Mouse (Mus musculus) embryonic facial prominence, embryonic 15.5 days (tissue): ENCODE results near the gene Exosc10. TPM values are rescaled to one million over a fixed set of nuclear protein-coding genes. Genes with fewer than 3 reads are reported as not detected.
A peak's percentile ranks its signal among the peaks of the same experiment; 100 is the strongest.

Source experiments
- ATAC-seq: fragments of 200-750 bp; cut with Nextera tagmentation; 2 replicates; pipeline ENCODE4 v1.8.0; 2017; ENCODE audit warnings: low read depth, moderate TSS enrichment; ENCODE audit not compliant: insufficient number of reproducible peaks, low FRiP score, low TSS enrichment
- H3K27ac ChIP-seq: fragments of 300-500 bp; sonication (generic); replicated peaks from 2 replicates; pipeline ENCODE4 v1.5.1; 2015; ENCODE audit warnings: mild to moderate bottlenecking, inconsistent platforms
- H3K27me3 ChIP-seq: fragments of 300-500 bp; sonication (generic); 2 replicates; pipeline ENCODE4 v1.6.1; 2015; ENCODE audit warnings: inconsistent platforms
- H3K36me3 ChIP-seq: fragments of 300-500 bp; sonication (generic); 2 replicates; pipeline ENCODE4 v1.6.1; 2015; ENCODE audit warnings: mild to moderate bottlenecking, inconsistent platforms
- H3K4me1 ChIP-seq: fragments of 300-500 bp; sonication (generic); 2 replicates; pipeline ENCODE4 v1.6.1; 2015; ENCODE audit warnings: inconsistent platforms
- H3K4me2 ChIP-seq: fragments of 300-500 bp; sonication (generic); replicated peaks from 2 replicates; pipeline ENCODE4 v1.6.1; 2015; ENCODE audit warnings: mild to moderate bottlenecking, inconsistent platforms
- H3K4me3 ChIP-seq: fragments of 300-500 bp; sonication (generic); replicated peaks from 2 replicates; pipeline ENCODE4 v1.5.1; 2015; ENCODE audit warnings: mild to moderate bottlenecking, inconsistent platforms
- H3K9ac ChIP-seq: fragments of 300-500 bp; sonication (generic); 2 replicates; pipeline ENCODE4 v1.6.1; 2015; ENCODE audit warnings: inconsistent platforms
- H3K9me3 ChIP-seq: fragments of 300-500 bp; sonication (generic); replicated peaks from 2 replicates; pipeline ENCODE4 v1.6.1; 2016; ENCODE audit warnings: inconsistent platforms
- WGBS: fragments of 180-500 bp; shearing (Covaris S2); methylation state at CpG from one replicate; pipeline ENCODE4 v1.1.7; 2015; 5-methylcytosine and 5-hydroxymethylcytosine counted together
- polyA plus RNA-seq: library from polyadenylated mRNA; unstranded; fragments of >200 nt; fragmentation: Nextera tagmentation; extraction: Ambion mirVana; gene quantifications from 2 replicates; pipeline ENCODE4 v1.2.1, GENCODE M21; 2015

Gene Exosc10
- polyA plus RNA-seq, 1 experiment from 2014 or later = 87.6 TPM

GRCm38 (mm10) chr4:148607758-148608157 lies 49.5 kb downstream of the Exosc10 start:
- no peaks in the 10 kb centered on the region for H3K27me3 ChIP-seq
- ATAC-seq = no peak
- 21% methylated on average over 5 of the region's 5 CpGs for WGBS
- H3K4me3 ChIP-seq = no peak overlapping the region
- H3K36me3 ChIP-seq = 0 out of 2 replicates have a peak, but pooled peaks cover 2% of the 10 kb centered on the region
- H3K4me1 ChIP-seq = no peaks in the 10 kb centered on the region; the same call in 1 of the 2 replicates
- no peaks in the 10 kb centered on the region for H3K9me3 ChIP-seq
- no peak overlapping the region for H3K9ac ChIP-seq
- H3K4me2 ChIP-seq = no peak overlapping the region
- no peak overlapping the region for H3K27ac ChIP-seq

- Histone ChIP-seq H3K36me3 (peaks cover 20% of the 10 kb centered on the region), H3K9me3 (no peaks in the 10 kb centered on the region), H3K27me3 (no peaks in the 10 kb centered on the region), H3K4me3 (no peak overlapping the region), H3K4me2 (no peak overlapping the region), H3K9ac (no peak overlapping the region), H3K27ac (no peak overlapping the region), H3K4me1 (0 out of 2 replicates have a peak, but pooled peaks cover 7% of the 10 kb centered on the region)
- ATAC-seq = no peak
- 87% methylated on average over 5 of the region's 5 CpGs for WGBS
These were observed 51.6 kb downstream of the Exosc10 start for GRCm38 (mm10) chr4:148609805-148610204.

GRCm38 (mm10) chr4:148610631-148611364 lies 52.6 kb downstream of the Exosc10 start:
- Histone ChIP-seq H3K9me3 (no peaks in the 10 kb centered on the region), H3K36me3 (peaks cover 30% of the 10 kb centered on the region), H3K27me3 (no peaks in the 10 kb centered on the region), H3K4me2 (no peak overlapping the region), H3K27ac (no peak overlapping the region), H3K9ac (no peak overlapping the region), H3K4me1 (0 out of 2 replicates have a peak, but pooled peaks cover 7% of the 10 kb centered on the region), H3K4me3 (no peak overlapping the region)
- ATAC-seq = no peak
- 64% methylated on average over 5 of the region's 5 CpGs for WGBS

- no peaks in the 10 kb centered on the region for H3K27me3 ChIP-seq
- no peak overlapping the region for H3K27ac ChIP-seq
- H3K4me3 ChIP-seq = no peak overlapping the region
- 0 out of 2 replicates have a peak, but pooled peaks cover 7% of the 10 kb centered on the region for H3K4me1 ChIP-seq
- peaks cover 44% of the 10 kb centered on the region for H3K36me3 ChIP-seq
- WGBS = 64% methylated on average over 4 of the region's 4 CpGs
- no peak overlapping the region for H3K9ac ChIP-seq
- H3K4me2 ChIP-seq = no peak overlapping the region
- no peaks in the 10 kb centered on the region for H3K9me3 ChIP-seq
- ATAC-seq = no peak
These were observed 54.3 kb downstream of the Exosc10 start for GRCm38 (mm10) chr4:148612557-148612956.

DNA sequence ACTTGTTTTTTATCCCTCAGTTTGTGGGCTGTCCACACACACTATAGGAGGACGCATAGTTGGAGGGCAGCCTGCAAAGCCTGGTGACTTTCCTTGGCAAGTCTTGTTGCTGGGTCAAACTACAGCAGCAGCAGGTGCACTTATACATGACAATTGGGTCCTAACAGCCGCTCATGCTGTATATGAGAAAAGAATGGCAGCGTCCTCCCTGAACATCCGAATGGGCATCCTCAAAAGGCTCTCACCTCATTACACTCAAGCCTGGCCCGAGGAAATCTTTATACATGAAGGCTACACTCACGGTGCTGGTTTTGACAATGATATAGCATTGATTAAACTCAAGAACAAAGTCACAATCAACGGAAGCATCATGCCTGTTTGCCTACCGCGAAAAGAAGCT lies 55.5 kb downstream of the Exosc10 start:
- WGBS = 83% methylated on average over 9 of the region's 9 CpGs
- no peak for ATAC-seq
- Histone ChIP-seq H3K4me1 (0 out of 2 replicates have a peak, but pooled peaks cover 7% of the 10 kb centered on the region), H3K27me3 (no peaks in the 10 kb centered on the region), H3K4me2 (no peak overlapping the region), H3K27ac (no peak overlapping the region), H3K4me3 (no peak overlapping the region), H3K9me3 (no peaks in the 10 kb centered on the region), H3K36me3 (peaks cover 51% of the 10 kb centered on the region), H3K9ac (no peak overlapping the region)

DNA sequence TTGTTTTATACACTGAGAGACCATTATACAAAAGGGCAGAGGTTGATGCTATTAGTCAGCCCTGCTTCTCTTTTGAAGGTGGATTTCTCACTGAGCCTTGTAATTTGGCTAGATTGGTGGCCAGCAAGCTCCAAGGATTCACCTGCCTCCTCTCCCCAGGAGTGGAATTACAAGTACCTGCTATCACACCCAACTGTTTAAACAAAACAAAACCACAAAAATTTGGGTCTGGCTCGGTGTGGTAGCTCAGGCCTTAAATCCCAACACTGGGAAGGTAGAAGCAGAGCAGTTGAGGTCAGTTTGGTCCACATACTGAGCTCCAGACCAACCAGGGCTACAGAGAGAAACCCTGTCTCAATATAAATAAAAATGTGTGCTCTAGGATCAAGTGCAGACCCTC lies 61.6 kb downstream of the Exosc10 start:
- Histone ChIP-seq H3K4me1 (peaks cover 18% of the 10 kb centered on the region), H3K27me3 (no peaks in the 10 kb centered on the region), H3K27ac (no peak overlapping the region), H3K9ac (no peak overlapping the region), H3K4me2 (no peak overlapping the region), H3K36me3 (peaks cover 86% of the 10 kb centered on the region), H3K4me3 (no peak overlapping the region), H3K9me3 (no peaks in the 10 kb centered on the region)
- ATAC-seq = no peak
- WGBS = 61% methylated on average over 1 of the region's 1 CpGs

DNA sequence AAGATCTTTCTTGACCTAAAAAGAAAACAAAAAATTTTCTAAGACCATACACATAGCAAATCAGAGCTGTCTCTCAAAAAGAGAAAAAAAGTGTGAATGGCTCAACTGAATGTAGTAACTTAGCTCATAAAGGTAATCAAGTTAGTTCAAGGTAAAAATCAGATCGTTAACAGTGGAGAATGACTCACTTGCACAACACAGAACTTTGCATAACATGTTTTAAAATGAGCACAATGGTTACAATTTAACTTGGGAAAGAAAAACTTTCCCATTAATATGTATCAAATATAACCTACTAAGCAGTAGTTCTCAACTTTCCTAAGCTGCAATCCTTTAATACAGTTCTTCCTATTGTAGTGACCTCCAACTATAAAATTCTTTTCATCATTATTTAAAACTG lies 62.5 kb downstream of the Exosc10 start:
- WGBS = 91% methylated on average over 1 of the region's 1 CpGs
- H3K9me3 ChIP-seq = no peaks in the 10 kb centered on the region
- H3K9ac ChIP-seq = no peak overlapping the region
- H3K27me3 ChIP-seq = no peaks in the 10 kb centered on the region
- no peak overlapping the region for H3K4me2 ChIP-seq
- peaks cover 23% of the 10 kb centered on the region for H3K4me1 ChIP-seq
- peaks cover 80% of the 10 kb centered on the region for H3K36me3 ChIP-seq
- no peak overlapping the region for H3K27ac ChIP-seq
- H3K4me3 ChIP-seq = no peak overlapping the region
- ATAC-seq = no peak

- no peaks in the 10 kb centered on the region for H3K9me3 ChIP-seq
- peaks cover 26% of the 10 kb centered on the region for H3K4me1 ChIP-seq
- H3K4me2 ChIP-seq = no peak overlapping the region
- peaks cover 66% of the 10 kb centered on the region for H3K36me3 ChIP-seq
- ATAC-seq = no peak
- no peaks in the 10 kb centered on the region for H3K27me3 ChIP-seq
- H3K9ac ChIP-seq = no peak overlapping the region
- WGBS = 82% methylated on average over 4 of the region's 4 CpGs
- H3K27ac ChIP-seq = no peak overlapping the region
- H3K4me3 ChIP-seq = no peak overlapping the region
These were observed 64.3 kb downstream of the Exosc10 start for GRCm38 (mm10) chr4:148622485-148622884.

DNA sequence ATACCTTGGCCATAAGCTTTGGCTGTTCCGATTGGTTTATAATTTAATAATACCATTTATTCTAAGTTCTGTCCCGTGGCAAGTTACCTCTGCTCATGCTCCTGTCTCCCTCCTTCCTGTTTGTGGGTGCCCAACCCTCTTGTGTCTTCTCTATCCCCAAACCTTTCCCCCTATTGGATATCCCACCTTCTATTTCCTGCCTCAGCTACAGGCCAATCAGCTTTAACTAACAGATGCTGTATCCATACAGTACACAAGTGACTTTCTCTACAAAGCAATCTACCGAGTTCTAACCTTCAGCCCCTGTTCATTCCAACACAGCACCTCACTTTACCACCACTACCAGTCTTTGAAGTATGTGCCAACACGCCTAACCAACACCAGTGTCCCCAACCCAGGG lies 65.4 kb downstream of the Exosc10 start:
- Histone ChIP-seq H3K27ac (no peak overlapping the region), H3K4me2 (no peak overlapping the region), H3K4me3 (no peak overlapping the region), H3K27me3 (no peaks in the 10 kb centered on the region), H3K9me3 (no peaks in the 10 kb centered on the region), H3K36me3 (peaks cover 60% of the 10 kb centered on the region), H3K9ac (no peak overlapping the region), H3K4me1 (peaks cover 26% of the 10 kb centered on the region)
- ATAC-seq = no peak
- WGBS = 84% methylated on average over 4 of the region's 4 CpGs

GRCm38 (mm10) chr4:148625010-148625409 lies 66.8 kb downstream of the Exosc10 start:
- Histone ChIP-seq H3K27ac (no peak overlapping the region), H3K36me3 (peaks cover 46% of the 10 kb centered on the region), H3K9me3 (no peaks in the 10 kb centered on the region), H3K9ac (no peak overlapping the region), H3K4me1 (peaks cover 22% of the 10 kb centered on the region), H3K4me2 (peak overlapping the region; percentile 75), H3K27me3 (no peaks in the 10 kb centered on the region), H3K4me3 (peak overlapping the region; percentile 88)
- no peak for ATAC-seq
- WGBS = 72% methylated on average over 10 of the region's 10 CpGs

GRCm38 (mm10) chr4:148625756-148626622 lies 67.8 kb downstream of the Exosc10 start:
- no peaks in the 10 kb centered on the region for H3K27me3 ChIP-seq
- peak; percentile 70 for ATAC-seq
- peaks cover 22% of the 10 kb centered on the region for H3K4me1 ChIP-seq
- peak overlapping the region; percentile 97 for H3K9ac ChIP-seq
- H3K9me3 ChIP-seq = no peaks in the 10 kb centered on the region
- peak overlapping the region; percentile 88 for H3K4me3 ChIP-seq
- peak overlapping the region; percentile 75 for H3K4me2 ChIP-seq
- under 1% methylated on average over 57 of the region's 57 CpGs for WGBS
- H3K27ac ChIP-seq = peak overlapping the region; percentile 95
- peaks cover 39% of the 10 kb centered on the region for H3K36me3 ChIP-seq
